Mouse (Mus musculus): ENCODE data around the gene Setd7.

GRCm38 (mm10) chr3:51547577-51547976 is 13.1 kb downstream of the Setd7 start:
- TF ChIP-seq CTCF (IDR thresholded peaks at IDR 0.05; ENCODE audit: low read depth) = no peak
- TF ChIP-seq EP300 (IDR thresholded peaks at IDR 0.05; ENCODE audit: low read depth) = no peak

All from heart, postnatal 0 days (tissue).